26 mouse cellular contexts compared by ENCODE assay signal in genomic region chr12:95520008-95520407, GRCm38 (mm10).
"Had no signal": no experiment of that assay in that cellular context is flagged by ENCODE, and none has a peak within 500 bp of the region (broad histone marks: within the 10 kb centered on the region; RNA-seq: fewer than 3 reads in every experiment).

No protein-coding gene starts in this region.

- H3K36me3 ChIP-seq: heart, embryonic 13.5 days; heart, embryonic 15.5 days; hindbrain, embryonic 13.5 days; hindbrain, embryonic 15.5 days; kidney, embryonic 15.5 days; limb, embryonic 13.5 days; limb, embryonic 15.5 days; liver, embryonic 12.5 days had no signal

- H3K4me1 ChIP-seq: heart, embryonic 13.5 days; heart, embryonic 15.5 days; hindbrain, embryonic 13.5 days; hindbrain, embryonic 15.5 days; kidney, embryonic 15.5 days; limb, embryonic 13.5 days; limb, embryonic 15.5 days; liver, embryonic 12.5 days had no signal

- ATAC-seq: hindbrain, postnatal 0 days; intestine, embryonic 16.5 days; liver, embryonic 12.5 days had no signal

- H3K9ac ChIP-seq: heart, embryonic 13.5 days; heart, embryonic 15.5 days; hindbrain, embryonic 13.5 days; hindbrain, embryonic 15.5 days; kidney, embryonic 15.5 days; limb, embryonic 13.5 days; limb, embryonic 15.5 days; liver, embryonic 12.5 days; liver, embryonic 14.5 days had no signal

- H3K27me3 ChIP-seq: heart, embryonic 13.5 days; heart, embryonic 15.5 days; hindbrain, embryonic 13.5 days; hindbrain, embryonic 15.5 days; kidney, embryonic 15.5 days; limb, embryonic 13.5 days; limb, embryonic 15.5 days; liver, embryonic 12.5 days had no signal

- H3K9me3 ChIP-seq: heart, embryonic 13.5 days; heart, embryonic 15.5 days; hindbrain, embryonic 13.5 days; hindbrain, embryonic 15.5 days; kidney, embryonic 15.5 days; limb, embryonic 13.5 days; limb, embryonic 15.5 days; liver, embryonic 12.5 days had no signal

- H3K4me2 ChIP-seq: heart, embryonic 11.5 days; heart, embryonic 13.5 days; heart, embryonic 15.5 days; hindbrain, embryonic 13.5 days; hindbrain, embryonic 15.5 days; kidney, embryonic 15.5 days; limb, embryonic 13.5 days; limb, embryonic 15.5 days; liver, embryonic 12.5 days had no signal

- DNase-seq: gastrocnemius, postnatal 14 days; gastrocnemius, postnatal 36 days; heart, adult 18-20 months; heart, postnatal 14 days; heart, postnatal 36 days; kidney, adult 11 months; kidney, adult 2 months; kidney, adult 9 months; kidney, postnatal 14 days; kidney, postnatal 36 days; layer of hippocampus, adult 9-11 months; layer of hippocampus, postnatal 36 days; left cerebral cortex, postnatal 4 days had no signal

- H3K4me3 ChIP-seq: heart, embryonic 13.5 days; heart, embryonic 15.5 days; hindbrain, embryonic 13.5 days; hindbrain, embryonic 15.5 days; kidney, embryonic 15.5 days; limb, embryonic 13.5 days; limb, embryonic 15.5 days; liver, embryonic 12.5 days had no signal

- H3K27ac ChIP-seq: heart, embryonic 13.5 days; heart, embryonic 15.5 days; hindbrain, embryonic 13.5 days; hindbrain, embryonic 15.5 days; hindbrain, postnatal 0 days; kidney, embryonic 15.5 days; kidney, postnatal 0 days; limb, embryonic 13.5 days; limb, embryonic 15.5 days; liver, embryonic 12.5 days; liver, embryonic 14.5 days had no signal
